ENCODE assay signal across 17 mouse cellular contexts in genomic region chr7:75325273-75325672, GRCm38 (mm10).
"Had no signal": no experiment of that assay in that cellular context is flagged by ENCODE, and none has a peak within 500 bp of the region (broad histone marks: within the 10 kb centered on the region; RNA-seq: fewer than 3 reads in every experiment).

No protein-coding gene starts in this region.

- H3K4me1 ChIP-seq: stomach, embryonic 15.5 days had no signal

- H3K27ac ChIP-seq: neural tube, embryonic 12.5 days; neural tube, embryonic 13.5 days; neural tube, embryonic 15.5 days; stomach, embryonic 15.5 days; stomach, postnatal 0 days had no signal

- H3K4me3 ChIP-seq: neural tube, embryonic 12.5 days; neural tube, embryonic 13.5 days; neural tube, embryonic 15.5 days; stomach, embryonic 15.5 days had no signal

- H3K4me2 ChIP-seq: neural tube, embryonic 12.5 days; neural tube, embryonic 13.5 days; neural tube, embryonic 15.5 days; stomach, embryonic 15.5 days had no signal

- H3K9ac ChIP-seq: neural tube, embryonic 12.5 days; neural tube, embryonic 13.5 days; neural tube, embryonic 15.5 days; stomach, embryonic 15.5 days had no signal

- H3K9me3 ChIP-seq: neural tube, embryonic 12.5 days; neural tube, embryonic 13.5 days; neural tube, embryonic 15.5 days; stomach, embryonic 15.5 days had no signal

- H3K36me3 ChIP-seq: neural tube, embryonic 12.5 days; neural tube, embryonic 13.5 days; neural tube, embryonic 15.5 days; stomach, embryonic 15.5 days had no signal

- H3K27me3 ChIP-seq: neural tube, embryonic 12.5 days; neural tube, embryonic 13.5 days; neural tube, embryonic 15.5 days; stomach, embryonic 15.5 days had no signal

- DNase-seq: retina, postnatal 1 day; right cerebral cortex, adult 18-20 months; right cerebral cortex, postnatal 14 days; right cerebral cortex, postnatal 25 days; right cerebral cortex, postnatal 4 days; spleen, adult 18-20 months; thymus, adult 18-20 months; thymus, adult 2 months; thymus, postnatal 14 days; thymus, postnatal 25 days; thymus, postnatal 36 days; thymus, postnatal 4 days had no signal
